Mouse (Mus musculus) lung, postnatal 0 days (tissue): Measurements from ENCODE around the gene Bad.

Source experiments
- CTCF ChIP-seq: IDR thresholded peaks from 2 replicates; pipeline ENCODE4 v1.5.1; 2016; ENCODE audit warnings: antibody characterized with exemption, mild to moderate bottlenecking
- EP300 ChIP-seq: IDR thresholded peaks from 2 replicates; pipeline ENCODE4 v1.6.1; 2016; ENCODE audit warnings: antibody characterized with exemption, mild to moderate bottlenecking, control low read depth

- TF ChIP-seq CTCF: no peak
- no peak for TF ChIP-seq EP300
Measured at GRCm38 (mm10) chr19:6912205-6912970, 29.3 kb upstream of the Bad start.
